Mouse (Mus musculus) megakaryocyte, embryonic 14.5 days (primary cell): ENCODE results near the gene Ccdc159. TPM values are rescaled to one million over a fixed set of nuclear protein-coding genes. Genes with fewer than 3 reads are reported as not detected.

Experiments used
- H3K27me3 ChIP-seq: replicated peaks from 2 replicates; pipeline ENCODE3; 2012; ENCODE audit warnings: inconsistent platforms
- H3K36me3 ChIP-seq: replicated peaks from 2 replicates; pipeline ENCODE3; 2012; ENCODE audit warnings: low read length, inconsistent platforms, mixed read lengths
- H3K4me1 ChIP-seq: 2 replicates; pipeline ENCODE4 v1.6.1; 2012; ENCODE audit warnings: inconsistent platforms
- H3K4me3 ChIP-seq: replicated peaks from 2 replicates; pipeline ENCODE3; 2012; ENCODE audit warnings: moderate library complexity, mild to moderate bottlenecking, inconsistent platforms
- H3K9me3 ChIP-seq: 2 replicates; pipeline ENCODE4 v1.6.1; 2012; ENCODE audit warnings: inconsistent platforms
- FLI1 ChIP-seq: IDR thresholded peaks from 2 replicates; pipeline ENCODE4 v1.6.1; 2012; ENCODE audit warnings: low read length, inconsistent platforms, mixed read lengths
- GATA1 ChIP-seq: IDR thresholded peaks from 3 replicates; pipeline ENCODE4 v1.6.1; 2012; ENCODE audit warnings: mixed read lengths, low read length, inconsistent platforms, borderline replicate concordance
- polyA plus RNA-seq: library from polyadenylated mRNA; stranded (reverse); fragments of >175 nt; gene quantifications from 2 replicates; pipeline ENCODE4 v1.2.3, GENCODE M21; 2012; ENCODE audit warnings: low replicate concordance; ENCODE audit not compliant: insufficient read depth

Gene Ccdc159
- polyA plus RNA-seq, 1 experiment, result 0.67 TPM

DNA sequence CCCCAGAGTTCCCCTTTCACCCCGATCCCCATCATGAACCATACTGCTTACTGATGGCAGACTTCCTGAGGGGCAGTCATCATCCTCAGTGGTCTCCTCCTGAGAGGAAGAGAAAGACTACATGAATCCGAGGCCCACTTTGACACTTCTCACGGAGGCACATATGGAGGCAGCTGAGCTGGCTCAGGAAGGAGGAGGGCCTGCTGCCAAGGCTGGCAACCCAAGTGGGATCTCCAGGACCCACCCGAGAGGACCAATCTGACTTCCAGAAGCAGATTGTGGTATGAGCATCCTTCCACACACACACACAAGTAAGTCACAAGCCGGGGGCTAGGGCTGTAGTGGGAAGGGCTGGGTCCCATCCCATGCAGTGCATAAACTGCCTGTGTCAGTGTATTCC lies 50.1 kb downstream of the Ccdc159 start:
- Histone ChIP-seq H3K36me3 (no peaks in the 10 kb centered on the region), H3K9me3 (peaks cover 12% of the 10 kb centered on the region), H3K27me3 (peaks cover 71% of the 10 kb centered on the region), H3K4me3 (no peak overlapping the region), H3K4me1 (no peaks in the 10 kb centered on the region; the same call in 1 of the 2 replicates)
- no peak for TF ChIP-seq GATA1
- TF ChIP-seq FLI1, result no peak

DNA sequence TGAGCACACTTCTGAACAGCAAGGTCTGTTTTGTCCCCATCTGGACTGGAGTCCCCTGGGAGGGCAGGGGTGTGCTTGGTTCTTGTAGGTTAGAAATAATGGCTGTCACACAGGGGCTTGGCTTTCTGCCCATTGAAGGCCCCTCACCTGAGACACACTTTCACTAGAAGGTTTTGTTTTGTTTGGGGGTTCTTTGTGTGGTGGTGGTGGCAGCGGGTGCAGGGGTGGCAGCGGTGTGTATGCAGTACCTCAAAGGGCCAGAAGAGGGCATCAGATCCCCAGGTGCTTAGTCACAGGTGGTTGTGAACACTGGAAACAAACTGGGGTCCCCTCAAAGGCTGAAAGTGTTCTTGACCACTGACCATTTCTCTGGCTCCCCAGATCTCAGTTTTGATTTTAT lies 50.7 kb downstream of the Ccdc159 start:
- no peaks in the 10 kb centered on the region; the same call in 1 of the 2 replicates for H3K4me1 ChIP-seq
- H3K36me3 ChIP-seq, result no peaks in the 10 kb centered on the region
- no peak for TF ChIP-seq GATA1
- TF ChIP-seq FLI1, result no peak
- peaks cover 13% of the 10 kb centered on the region for H3K9me3 ChIP-seq
- no peak overlapping the region for H3K4me3 ChIP-seq
- peaks cover 69% of the 10 kb centered on the region for H3K27me3 ChIP-seq

DNA sequence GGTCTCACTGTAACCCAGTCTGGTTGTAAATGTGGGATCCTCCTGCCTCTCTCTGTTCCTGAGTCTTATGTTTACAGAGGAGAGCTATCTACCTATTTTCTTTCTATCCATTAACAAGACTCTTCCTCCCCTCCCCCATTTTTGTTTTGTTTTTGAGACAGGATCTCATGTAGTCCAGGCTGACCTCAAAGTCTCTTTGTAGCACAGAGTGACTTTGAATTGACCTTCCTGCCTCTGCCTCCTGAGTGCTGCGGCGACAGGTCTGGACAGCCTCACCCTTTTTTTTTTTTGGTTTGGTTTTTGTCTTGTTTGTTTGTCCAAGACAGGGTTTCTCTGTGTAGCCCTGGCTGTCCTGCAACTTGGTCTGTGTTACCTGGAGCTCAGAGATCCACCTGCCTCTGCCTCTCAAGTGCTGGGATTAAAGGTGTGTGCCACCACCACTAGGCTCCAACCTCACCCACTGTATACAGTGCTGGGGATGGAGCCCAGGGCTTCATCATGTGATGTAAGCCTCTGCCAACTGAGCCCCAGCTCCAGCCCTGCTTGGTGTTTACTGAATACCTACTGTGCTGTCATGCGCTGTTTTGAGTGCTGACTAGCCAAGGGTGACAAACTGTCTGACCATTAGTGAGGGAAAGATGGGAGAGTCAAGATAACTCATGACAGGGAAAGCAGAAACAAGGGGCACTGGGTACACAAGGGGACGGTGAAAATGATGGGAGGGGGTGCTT lies 51.3 kb downstream of the Ccdc159 start:
- peaks cover 68% of the 10 kb centered on the region for H3K27me3 ChIP-seq
- H3K4me1 ChIP-seq, result no peaks in the 10 kb centered on the region; the same call in 1 of the 2 replicates
- no peak overlapping the region for H3K4me3 ChIP-seq
- TF ChIP-seq GATA1 (no peak), FLI1 (no peak)
- peaks cover 13% of the 10 kb centered on the region for H3K9me3 ChIP-seq
- no peaks in the 10 kb centered on the region for H3K36me3 ChIP-seq

DNA sequence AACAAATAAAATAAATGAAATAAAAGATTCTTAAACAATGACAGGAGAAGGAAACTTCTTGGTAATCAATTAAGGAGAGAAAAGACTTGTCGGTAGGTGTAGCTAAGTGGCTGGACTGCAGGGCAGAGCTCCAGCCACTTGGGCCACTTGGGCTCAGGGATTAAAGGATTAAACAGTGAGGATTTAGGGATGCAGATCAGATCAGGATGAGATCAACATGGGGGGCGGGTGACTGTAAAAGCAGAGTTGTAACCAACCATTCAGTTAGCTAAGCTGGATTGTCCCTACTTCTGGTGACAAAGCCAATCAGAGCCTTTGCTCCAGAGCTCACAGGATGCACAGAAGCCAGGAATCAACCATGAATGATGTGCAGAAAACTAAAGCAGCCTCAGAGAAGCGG lies 56.6 kb downstream of the Ccdc159 start:
- Histone ChIP-seq H3K9me3 (peaks cover 13% of the 10 kb centered on the region), H3K36me3 (no peaks in the 10 kb centered on the region), H3K27me3 (peaks cover 67% of the 10 kb centered on the region), H3K4me1 (peaks cover 12% of the 10 kb centered on the region), H3K4me3 (no peak overlapping the region)
- TF ChIP-seq GATA1 (no peak), FLI1 (no peak)

Other genes with a start within 250 kb of the Ccdc159 start
- gene Ldlr, start 204.0 kb upstream of the Ccdc159 start, polyA plus RNA-seq, result 26.9 and 39.5 TPM in 2 replicates
- 19.2 and 58.4 TPM in 2 replicates for gene Spc24, start 167.2 kb upstream of the Ccdc159 start, polyA plus RNA-seq
- gene Kank2, start 128.7 kb upstream of the Ccdc159 start, polyA plus RNA-seq, result 0.51 TPM in 1 of 2 replicates, not detected in the other
- not detected in 2 replicates for gene Angptl8, start 92.0 kb upstream of the Ccdc159 start, polyA plus RNA-seq
- gene Dock6, start 74.8 kb upstream of the Ccdc159 start, polyA plus RNA-seq, result 1.1 and 3.0 TPM in 2 replicates
- 1.7 and 4.9 TPM in 2 replicates for gene Rab3d, start 9.3 kb upstream of the Ccdc159 start, polyA plus RNA-seq
- gene Tmem205, start 85 bp downstream of the Ccdc159 start, polyA plus RNA-seq, result 33.0 and 55.9 TPM in 2 replicates
- gene Plppr2, start 9.6 kb downstream of the Ccdc159 start, polyA plus RNA-seq, result 3.1 and 6.4 TPM in 2 replicates
- 3.9 and 5.9 TPM in 2 replicates for gene Swsap1, start 28.3 kb downstream of the Ccdc159 start, polyA plus RNA-seq
- 171 and 223 TPM in 2 replicates for gene Epor, start 36.0 kb downstream of the Ccdc159 start, polyA plus RNA-seq
- gene Rgl3, start 62.0 kb downstream of the Ccdc159 start, polyA plus RNA-seq, result 2.2 and 5.6 TPM in 2 replicates
- 0.18 TPM in 1 of 2 replicates, not detected in the other for gene Ccdc151, start 75.2 kb downstream of the Ccdc159 start, polyA plus RNA-seq
- 194 and 215 TPM in 2 replicates for gene Prkcsh, start 75.3 kb downstream of the Ccdc159 start, polyA plus RNA-seq
- gene Elavl3, start 124.6 kb downstream of the Ccdc159 start, polyA plus RNA-seq, result 0.21 TPM in 1 of 2 replicates, not detected in the other
- not detected in 2 replicates for gene Gm49318, start 143.8 kb downstream of the Ccdc159 start, polyA plus RNA-seq
- gene Zfp653, start 143.9 kb downstream of the Ccdc159 start, polyA plus RNA-seq, result 10.8 and 17.6 TPM in 2 replicates
- gene Ecsit, start 158.0 kb downstream of the Ccdc159 start, polyA plus RNA-seq, result 7.2 and 16.8 TPM in 2 replicates
- not detected in 2 replicates for gene Cnn1, start 171.7 kb downstream of the Ccdc159 start, polyA plus RNA-seq
- 75.4 and 147 TPM in 2 replicates for gene Elof1, start 189.7 kb downstream of the Ccdc159 start, polyA plus RNA-seq
- 7.4 and 23.8 TPM in 2 replicates for gene Acp5, start 208.2 kb downstream of the Ccdc159 start, polyA plus RNA-seq
- gene Pigyl, start 229.4 kb downstream of the Ccdc159 start, polyA plus RNA-seq, result 28.4 TPM in 1 of 2 replicates, not detected in the other